Mouse (Mus musculus): Measurements from ENCODE around the gene Ifna4.
A peak's percentile ranks its signal among the peaks of the same experiment; 100 is the strongest.
"Not testable (repeated sequence)": the region's sequence is repeated elsewhere in the genome, so short reads cannot be mapped to it uniquely, and the experiment has no call there.

Gene Ifna4

DNA sequence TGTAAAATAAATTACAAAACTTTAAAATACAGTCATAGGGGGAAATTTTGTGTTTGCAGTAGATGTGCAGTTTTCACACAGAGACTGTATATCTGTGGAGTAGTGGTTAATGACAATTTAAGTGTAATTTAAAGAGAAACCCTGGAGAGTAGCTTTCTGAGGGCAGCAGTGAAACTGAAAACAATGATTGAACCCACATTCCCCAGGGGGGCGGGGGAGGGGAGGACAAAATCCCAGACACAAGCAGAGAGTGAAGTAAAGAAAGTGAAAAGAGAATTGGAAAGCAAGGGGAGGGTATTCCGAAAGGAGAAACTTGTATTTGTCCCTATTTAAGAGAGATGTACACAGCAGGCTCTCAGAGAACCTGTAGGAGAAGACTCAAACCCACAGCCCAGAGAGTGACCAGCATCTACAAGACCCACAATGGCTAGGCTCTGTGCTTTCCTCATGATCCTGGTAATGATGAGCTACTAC lies at the start of gene Ifna4:
Gene Ifna4 (plus strand): TSS at position 424 of the 474 bp plus-strand sequence.
- no peak for DNase-seq (ENCODE audit: low spot score)

DNA sequence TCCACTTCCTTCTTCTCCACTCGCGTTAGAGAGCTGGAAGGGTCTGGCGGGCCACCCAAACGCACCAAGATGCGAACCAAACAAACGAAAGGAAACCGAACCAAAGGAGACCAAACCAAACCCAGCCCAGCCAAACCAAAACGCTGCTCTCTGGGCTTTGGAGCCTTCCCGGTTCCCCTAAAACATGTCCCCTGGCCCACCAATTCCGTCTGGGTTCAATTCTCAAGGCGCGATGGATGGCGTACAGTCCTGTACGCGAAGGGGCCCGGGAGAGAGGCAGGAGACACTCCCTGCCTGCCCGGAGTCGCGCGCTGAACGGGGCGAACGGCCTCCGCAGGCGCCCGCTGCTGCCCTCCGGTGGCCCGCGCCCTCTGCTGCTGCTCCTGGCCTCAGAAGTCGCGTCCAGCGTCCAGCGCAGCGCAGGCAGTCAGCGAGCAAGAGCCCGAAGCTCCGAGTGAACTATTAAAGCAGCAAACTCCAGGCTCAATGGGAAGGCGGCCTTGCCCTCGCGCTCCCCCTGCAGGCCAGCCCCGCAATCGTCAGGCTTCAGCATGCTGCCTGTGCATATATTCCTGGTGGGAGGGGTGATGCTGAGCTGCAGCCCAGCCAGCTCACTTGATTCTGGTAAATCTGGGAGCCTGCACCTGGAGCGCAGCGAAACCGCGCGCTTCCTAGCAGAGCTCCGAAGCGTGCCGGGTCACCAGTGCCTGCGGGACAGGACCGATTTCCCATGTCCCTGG lies 47.6 kb upstream of the Ifna4 start, which contains the start of gene Gm13275:
Gene Gm13275 (plus strand): TSS at position 552 of the 740 bp plus-strand sequence.
- peak; percentile 71 for DNase-seq (ENCODE audit: low spot score)

DNA sequence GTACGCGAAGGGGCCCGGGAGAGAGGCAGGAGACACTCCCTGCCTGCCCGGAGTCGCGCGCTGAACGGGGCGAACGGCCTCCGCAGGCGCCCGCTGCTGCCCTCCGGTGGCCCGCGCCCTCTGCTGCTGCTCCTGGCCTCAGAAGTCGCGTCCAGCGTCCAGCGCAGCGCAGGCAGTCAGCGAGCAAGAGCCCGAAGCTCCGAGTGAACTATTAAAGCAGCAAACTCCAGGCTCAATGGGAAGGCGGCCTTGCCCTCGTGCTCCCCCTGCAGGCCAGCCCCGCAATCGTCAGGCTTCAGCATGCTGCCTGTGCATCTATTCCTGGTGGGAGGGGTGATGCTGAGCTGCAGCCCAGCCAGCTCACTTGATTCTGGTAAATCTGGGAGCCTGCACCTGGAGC lies 44.6 kb upstream of the Ifna4 start, which contains the start of gene Gm13279:
Gene Gm13279 (plus strand): TSS at position 301 of the 400 bp plus-strand sequence.
- DNase-seq (ENCODE audit: low spot score), result not testable (repeated sequence)

DNA sequence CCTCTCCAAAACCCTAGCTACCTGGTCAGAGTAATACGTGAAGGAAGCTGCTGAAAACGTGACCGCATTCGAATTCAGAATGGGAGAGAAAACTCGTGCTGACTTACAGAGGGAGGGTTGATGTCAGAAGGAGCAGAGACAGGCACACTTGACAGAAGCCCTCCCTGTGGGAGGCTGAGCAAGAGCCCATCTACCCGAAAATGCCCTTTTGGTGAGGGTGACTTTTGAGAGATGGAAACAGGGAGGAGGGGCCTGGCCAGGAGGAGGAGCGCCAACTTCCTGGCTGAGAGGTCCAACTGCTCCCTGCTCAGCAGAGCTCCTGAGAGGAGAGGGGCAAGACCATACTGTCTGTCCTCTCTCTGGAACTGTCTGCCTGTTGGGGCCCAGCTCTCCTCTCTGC lies 42.3 kb upstream of the Ifna4 start, which contains the start of gene Gm13285:
Gene Gm13285 (plus strand): TSS at position 301 of the 400 bp plus-strand sequence.
- not testable (repeated sequence) for DNase-seq (ENCODE audit: low spot score)

DNA sequence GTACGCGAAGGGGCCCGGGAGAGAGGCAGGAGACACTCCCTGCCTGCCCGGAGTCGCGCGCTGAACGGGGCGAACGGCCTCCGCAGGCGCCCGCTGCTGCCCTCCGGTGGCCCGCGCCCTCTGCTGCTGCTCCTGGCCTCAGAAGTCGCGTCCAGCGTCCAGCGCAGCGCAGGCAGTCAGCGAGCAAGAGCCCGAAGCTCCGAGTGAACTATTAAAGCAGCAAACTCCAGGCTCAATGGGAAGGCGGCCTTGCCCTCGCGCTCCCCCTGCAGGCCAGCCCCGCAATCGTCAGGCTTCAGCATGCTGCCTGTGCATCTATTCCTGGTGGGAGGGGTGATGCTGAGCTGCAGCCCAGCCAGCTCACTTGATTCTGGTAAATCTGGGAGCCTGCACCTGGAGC lies 38.7 kb upstream of the Ifna4 start, which contains the start of gene Gm13287:
Gene Gm13287 (plus strand): TSS at position 301 of the 400 bp plus-strand sequence.
- DNase-seq (ENCODE audit: low spot score), result not testable (repeated sequence)

DNA sequence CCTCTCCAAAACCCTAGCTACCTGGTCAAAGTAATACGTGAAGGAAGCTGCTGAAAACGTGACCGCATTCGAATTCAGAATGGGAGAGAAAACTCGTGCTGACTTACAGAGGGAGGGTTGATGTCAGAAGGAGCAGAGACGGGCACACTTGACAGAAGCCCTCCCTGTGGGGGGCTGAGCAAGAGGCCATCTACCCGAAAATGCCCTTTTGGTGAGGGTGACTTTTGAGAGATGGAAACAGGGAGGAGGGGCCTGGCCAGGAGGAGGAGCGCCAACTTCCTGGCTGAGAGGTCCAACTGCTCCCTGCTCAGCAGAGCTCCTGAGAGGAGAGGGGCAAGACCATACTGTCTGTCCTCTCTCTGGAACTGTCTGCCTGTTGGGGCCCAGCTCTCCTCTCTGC lies 36.4 kb upstream of the Ifna4 start, which contains the start of gene Gm13288:
Gene Gm13288 (plus strand): TSS at position 301 of the 400 bp plus-strand sequence.
- not testable (repeated sequence) for DNase-seq (ENCODE audit: low spot score)

DNA sequence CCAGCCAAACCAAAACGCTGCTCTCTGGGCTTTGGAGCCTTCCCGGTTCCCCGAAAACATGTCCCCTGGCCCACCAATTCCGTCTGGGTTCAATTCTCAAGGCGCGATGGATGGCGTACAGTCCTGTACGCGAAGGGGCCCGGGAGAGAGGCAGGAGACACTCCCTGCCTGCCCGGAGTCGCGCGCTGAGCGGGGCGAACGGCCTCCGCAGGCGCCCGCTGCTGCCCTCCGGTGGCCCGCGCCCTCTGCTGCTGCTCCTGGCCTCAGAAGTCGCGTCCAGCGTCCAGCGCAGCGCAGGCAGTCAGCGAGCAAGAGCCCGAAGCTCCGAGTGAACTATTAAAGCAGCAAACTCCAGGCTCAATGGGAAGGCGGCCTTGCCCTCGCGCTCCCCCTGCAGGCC lies 35.9 kb upstream of the Ifna4 start:
- peak; percentile 49 for DNase-seq (ENCODE audit: low spot score)

DNA sequence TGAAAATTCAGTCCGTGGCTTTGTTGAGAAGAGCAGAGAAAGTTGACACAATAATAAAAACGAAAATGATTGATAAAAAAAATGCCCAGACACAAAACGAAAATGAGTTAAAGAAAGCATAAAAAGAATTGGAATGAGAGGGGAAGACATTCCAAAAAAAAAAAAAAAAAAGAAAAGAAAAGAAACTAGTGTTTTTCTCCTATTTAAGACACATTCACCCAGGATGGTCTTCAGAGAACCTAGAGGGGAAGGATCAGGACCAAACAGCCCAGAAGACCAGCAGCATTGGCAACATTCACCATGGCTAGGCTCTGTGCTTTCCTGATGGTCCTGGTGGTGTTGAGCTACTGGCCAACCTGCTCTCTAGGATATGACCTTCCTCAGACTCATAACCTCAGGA lies 25.7 kb upstream of the Ifna4 start, which contains the start of gene Ifna7:
Gene Ifna7 (plus strand): TSS at position 301 of the 400 bp plus-strand sequence.
- DNase-seq (ENCODE audit: low spot score), result no peak

DNA sequence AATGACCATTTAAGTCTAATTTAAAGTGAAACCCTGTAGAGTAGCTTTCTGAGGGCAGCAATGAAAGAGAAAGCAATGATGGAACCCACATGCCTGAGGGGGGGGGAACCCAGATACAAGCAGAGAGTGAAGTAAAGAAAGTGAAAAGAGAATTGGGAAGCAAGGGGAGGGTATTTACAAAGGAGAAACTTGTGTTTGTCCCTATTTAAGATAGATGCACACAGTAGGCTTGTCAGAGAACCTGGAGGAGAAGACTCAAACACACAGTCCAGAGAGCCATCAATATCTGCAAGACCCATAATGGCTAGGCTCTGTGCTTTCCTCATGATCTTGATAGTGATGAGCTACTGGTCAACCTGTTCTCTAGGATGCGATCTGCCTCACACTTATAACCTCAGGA lies 22.0 kb upstream of the Ifna4 start, which contains the start of gene Ifna11:
Gene Ifna11 (plus strand): TSS at position 301 of the 400 bp plus-strand sequence.
- no peak for DNase-seq (ENCODE audit: low spot score)

DNA sequence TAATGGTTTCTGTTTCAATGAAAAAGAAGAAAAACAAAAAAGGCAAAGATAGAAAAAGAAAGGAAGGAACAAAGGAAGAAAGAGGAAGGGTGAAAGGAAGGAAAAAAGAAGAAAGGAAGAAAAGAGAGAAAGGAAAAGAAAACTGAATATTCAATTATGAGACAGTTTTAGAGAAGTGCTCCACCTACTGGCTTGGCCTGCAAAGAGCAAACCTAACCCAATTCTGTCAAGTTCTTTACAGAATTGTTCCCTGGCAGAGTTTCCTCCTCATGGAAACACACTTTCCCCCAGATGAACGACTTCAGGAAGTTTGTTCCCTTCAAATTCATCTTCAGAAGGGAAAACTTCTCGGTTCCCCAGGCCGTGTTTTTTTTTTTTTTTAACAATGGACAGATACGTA lies 18.7 kb upstream of the Ifna4 start:
- no peak for DNase-seq (ENCODE audit: low spot score)

DNA sequence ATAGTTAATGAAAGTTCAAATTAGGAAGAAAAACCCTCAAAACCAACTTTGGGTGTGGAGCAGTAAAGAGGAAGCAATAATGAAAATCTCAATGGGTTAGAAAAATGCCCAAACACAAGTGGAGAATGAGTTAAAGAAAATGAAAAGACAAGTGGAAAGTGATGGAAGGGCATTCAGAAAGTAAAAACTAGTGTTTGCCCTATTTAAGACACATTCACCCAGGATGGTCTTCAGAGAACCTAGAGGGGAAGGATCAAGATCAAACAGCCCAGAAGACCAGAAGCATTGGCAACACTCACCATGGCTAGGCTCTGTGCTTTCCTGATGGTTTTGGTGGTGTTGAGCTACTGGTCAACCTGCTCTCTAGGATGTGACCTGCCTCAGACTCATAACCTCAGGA lies 14.5 kb upstream of the Ifna4 start, which contains the start of gene Ifna6:
Gene Ifna6 (plus strand): TSS at position 301 of the 400 bp plus-strand sequence.
- not testable (repeated sequence) for DNase-seq (ENCODE audit: low spot score)

DNA sequence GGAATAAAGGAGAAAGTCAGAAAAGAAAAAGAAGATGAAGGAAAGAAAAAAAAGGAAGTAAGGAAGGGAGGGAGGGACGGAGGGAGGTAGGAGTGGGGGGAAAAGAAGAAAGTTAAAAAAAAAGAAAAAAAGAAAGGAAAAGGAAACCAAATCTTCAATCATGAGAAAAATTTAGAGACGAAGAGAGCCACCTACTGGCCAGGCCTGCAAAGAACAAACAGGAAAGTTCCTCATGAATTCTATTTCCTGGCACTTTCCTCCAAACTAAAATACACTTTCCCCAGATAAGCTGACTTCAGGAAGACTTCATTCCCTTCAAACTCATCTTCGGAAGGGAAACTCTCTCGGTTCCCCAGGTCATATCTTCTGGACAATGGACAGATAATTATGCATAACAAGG lies 11.1 kb upstream of the Ifna4 start:
- DNase-seq (ENCODE audit: low spot score), result no peak

DNA sequence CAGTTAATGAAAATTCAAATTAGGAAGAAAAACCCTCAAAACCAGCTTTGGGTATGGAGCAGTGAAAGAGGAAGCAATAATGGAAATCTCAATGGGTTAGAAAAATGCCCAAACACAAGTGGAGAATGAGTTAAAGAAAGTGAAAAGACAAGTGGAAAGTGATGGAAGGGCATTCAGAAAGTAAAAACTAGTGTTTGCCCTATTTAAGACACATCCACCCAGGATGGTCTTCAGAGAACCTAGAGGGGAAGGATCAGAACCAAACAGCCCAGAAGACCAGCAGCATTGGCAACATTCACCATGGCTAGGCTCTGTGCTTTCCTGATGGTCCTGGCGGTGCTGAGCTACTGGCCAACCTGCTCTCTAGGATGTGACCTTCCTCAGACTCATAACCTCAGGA lies 6.4 kb upstream of the Ifna4 start, which contains the start of gene Ifna5:
Gene Ifna5 (plus strand): TSS at position 301 of the 400 bp plus-strand sequence.
- DNase-seq (ENCODE audit: low spot score), result not testable (repeated sequence)

DNA sequence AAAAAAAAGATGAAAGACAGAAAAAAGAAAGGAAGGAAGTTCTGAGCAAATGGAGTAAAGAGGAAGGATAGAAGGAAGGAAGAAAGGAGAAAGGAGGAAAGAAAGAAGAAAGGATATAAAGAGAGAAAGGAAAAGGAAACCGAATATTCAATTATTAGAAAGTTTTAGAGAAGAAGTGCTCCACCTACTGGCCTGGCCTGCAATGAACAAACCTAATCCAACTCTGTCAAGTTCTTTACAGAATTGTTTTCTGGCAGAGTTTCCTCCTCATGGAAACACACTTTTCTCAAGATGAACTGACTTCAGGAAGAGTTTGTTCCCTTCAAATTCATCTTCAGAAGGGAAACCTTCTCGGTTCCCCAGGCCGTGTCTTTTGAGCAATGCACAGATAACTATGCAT lies 2.8 kb upstream of the Ifna4 start:
- no peak for DNase-seq (ENCODE audit: low spot score)

DNA sequence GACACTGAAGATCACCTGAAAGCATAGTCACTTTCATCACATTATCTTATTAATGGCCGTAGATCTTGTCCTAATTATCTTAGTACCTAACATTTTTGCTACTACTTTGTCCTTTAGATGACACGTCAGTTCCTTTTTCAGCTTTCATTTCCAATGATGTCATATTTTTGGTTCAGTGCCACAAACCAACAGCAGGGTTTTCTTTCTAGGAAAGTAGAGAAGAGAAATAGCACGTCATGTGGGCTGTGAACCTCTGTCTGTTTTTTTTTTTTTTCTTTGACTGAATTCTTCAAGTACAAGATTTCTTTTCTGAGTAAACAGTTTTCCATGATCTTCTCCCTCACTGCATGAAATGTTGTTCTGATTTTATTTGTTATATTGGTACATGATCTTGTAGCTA lies 1.6 kb upstream of the Ifna4 start:
- DNase-seq (ENCODE audit: low spot score), result no peak

DNA sequence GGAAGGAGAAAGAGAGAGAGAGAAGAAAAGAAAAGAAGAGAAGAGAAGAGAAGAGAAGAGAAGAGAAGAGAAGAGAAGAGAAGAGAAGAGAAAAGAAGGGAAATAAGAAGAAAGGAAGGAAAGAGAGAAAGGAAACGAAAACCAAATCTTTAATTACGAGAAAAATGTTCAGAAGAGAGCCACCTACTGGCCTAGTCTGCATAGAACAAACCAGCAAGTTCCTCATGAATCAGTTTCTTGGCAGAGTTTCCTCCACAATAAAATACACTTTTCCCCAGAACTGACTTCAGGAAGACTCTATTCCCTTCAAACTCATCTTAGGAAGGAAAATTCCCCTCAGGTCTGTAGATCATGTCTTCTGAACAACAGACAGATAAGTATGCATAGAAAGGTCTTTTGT lies 3.7 kb downstream of the Ifna4 start:
- DNase-seq (ENCODE audit: low spot score), result no peak

DNA sequence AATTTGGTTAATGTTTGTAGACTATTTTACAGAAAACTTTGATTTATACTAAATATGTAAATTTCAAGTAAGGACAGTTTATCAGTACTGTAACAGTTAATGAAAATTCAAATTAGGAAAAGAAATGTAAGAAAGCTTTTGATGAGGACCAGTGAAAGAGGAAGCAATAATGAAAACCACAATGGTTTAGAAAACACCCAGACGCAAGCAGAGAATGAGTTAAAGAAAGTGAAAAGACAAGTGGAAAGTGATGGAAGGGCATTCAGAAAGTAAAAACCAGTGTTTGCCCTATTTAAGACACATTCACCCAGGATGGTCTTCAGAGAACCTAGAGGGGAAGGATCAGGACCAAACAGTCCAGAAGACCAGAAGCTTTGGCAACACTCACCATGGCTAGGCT lies 8.0 kb downstream of the Ifna4 start, which contains the start of gene Ifna1:
Gene Ifna1 (plus strand): TSS at position 390 of the 400 bp plus-strand sequence.
- DNase-seq (ENCODE audit: low spot score), result no peak

DNA sequence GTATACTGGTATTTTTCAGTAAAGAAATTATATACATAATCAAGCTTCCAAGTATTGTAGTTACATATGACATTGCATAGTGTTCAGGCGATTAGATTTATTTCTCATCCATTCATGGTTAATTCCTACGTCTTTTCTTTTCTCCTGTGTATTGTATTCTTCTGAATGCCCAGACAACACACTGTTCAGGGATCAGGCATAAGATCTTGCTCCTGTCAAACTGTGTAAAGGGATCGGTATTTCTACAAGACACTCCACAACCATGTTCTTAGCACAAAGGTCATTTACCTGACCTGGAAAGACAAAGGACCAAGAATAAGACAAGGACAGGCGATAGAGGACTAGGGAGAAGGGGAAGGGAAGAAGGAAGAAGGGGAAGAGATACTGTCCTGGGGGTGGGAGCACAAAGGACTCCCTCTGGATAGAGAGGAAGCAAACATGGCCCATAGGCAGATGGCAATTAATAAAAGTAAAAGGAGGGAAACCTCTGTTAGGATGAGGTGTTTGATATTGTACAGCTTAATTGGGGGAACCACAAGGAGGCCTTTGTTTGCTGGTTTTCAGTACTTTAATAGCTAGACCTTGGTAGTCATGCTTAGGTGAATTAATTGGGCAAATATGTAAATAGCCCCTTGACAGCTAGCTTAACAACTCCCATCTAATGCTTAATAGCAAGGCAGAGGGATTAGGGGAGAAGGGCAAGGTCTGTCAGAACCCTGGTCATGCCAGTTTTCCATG lies 9.5 kb downstream of the Ifna4 start:
- no peak for DNase-seq (ENCODE audit: low spot score)

DNA sequence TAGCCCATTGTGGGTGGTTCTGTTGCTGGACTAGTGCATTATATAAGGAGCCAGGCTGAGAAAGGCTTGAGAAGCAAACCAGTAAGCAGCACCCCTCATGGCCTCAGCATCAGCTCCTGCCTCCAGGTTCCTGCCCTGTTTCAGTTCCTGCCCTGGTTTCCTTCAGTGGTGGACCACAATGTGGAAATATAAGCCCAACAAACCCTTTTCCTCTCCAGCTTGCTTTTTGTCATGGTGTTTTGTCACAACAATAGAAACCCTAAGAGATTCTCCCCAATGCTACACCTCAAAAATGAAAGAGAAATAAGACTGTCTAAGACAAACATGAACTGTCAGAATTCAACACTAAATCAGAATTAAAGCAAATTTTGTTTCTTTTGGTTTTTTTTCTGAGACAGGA lies 17.6 kb downstream of the Ifna4 start:
- DNase-seq (ENCODE audit: low spot score), result no peak

DNA sequence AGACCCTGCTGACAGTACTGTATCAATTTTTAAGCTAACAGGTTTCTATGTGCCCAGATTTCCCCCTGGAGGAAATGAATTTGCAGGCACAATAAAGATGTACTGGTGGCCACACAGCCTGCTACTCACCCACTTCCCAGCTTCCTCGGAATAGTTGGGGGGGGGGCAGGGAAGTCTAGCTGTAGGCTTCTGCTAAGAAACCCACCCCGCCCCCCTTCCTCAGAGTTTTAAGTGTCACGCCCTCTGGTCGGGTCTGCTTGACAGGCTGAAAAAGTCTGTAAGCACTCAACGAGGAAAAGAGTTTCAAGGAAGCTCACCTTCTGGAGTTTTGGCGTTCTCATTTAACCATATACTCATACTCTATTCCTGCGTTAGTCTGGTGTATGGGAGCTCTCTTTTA lies 21.6 kb downstream of the Ifna4 start:
- no peak for DNase-seq (ENCODE audit: low spot score)

DNA sequence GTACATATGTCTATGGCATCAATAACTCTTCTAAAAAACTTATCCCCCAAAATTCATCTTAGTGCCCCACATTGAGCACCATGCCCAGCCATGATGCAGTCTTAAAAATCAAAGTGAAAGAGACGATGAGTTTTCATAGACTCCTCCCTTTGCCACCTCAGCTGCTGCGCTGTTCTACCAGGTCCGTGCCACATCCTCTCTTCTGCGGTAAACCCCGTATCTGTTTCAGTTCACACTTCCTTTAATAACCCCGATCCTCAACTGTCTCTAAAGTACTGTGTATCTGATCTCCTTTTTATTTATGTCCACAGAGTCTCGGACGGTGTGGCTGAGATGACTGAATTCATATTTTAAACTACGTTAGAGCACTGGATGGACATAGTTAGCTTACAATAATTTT lies 22.9 kb downstream of the Ifna4 start:
- DNase-seq (ENCODE audit: low spot score), result no peak

DNA sequence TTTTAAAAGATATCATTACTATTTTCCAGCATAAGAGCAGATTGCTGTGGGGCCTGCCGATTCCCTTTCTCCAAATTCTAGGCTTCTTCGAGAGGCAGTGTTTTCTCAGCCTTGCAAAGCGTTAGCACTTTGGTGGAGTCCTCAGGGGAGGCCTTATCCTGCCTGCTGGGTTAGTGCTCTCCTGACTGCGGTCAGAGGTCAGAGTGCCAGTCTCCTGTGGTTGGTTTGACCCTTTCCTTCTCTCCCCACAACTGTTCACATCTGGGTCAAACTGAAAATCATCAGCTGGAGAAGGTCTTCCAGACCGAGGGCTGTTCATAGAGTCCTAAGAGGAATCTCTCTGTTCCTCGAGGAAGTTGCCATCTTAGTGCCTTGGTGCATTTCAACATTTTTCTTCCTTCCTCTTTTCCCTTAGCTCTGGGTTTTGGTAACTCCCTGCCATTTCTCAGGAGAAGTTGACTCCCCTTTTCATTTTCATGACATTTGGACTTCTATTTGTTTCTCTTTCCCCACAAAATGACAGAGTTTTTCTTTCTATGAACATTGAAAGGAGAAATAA lies 23.4 kb downstream of the Ifna4 start:
- no peak for DNase-seq (ENCODE audit: low spot score)
